Mouse (Mus musculus): ENCODE results near the gene Kidins220.

DNA sequence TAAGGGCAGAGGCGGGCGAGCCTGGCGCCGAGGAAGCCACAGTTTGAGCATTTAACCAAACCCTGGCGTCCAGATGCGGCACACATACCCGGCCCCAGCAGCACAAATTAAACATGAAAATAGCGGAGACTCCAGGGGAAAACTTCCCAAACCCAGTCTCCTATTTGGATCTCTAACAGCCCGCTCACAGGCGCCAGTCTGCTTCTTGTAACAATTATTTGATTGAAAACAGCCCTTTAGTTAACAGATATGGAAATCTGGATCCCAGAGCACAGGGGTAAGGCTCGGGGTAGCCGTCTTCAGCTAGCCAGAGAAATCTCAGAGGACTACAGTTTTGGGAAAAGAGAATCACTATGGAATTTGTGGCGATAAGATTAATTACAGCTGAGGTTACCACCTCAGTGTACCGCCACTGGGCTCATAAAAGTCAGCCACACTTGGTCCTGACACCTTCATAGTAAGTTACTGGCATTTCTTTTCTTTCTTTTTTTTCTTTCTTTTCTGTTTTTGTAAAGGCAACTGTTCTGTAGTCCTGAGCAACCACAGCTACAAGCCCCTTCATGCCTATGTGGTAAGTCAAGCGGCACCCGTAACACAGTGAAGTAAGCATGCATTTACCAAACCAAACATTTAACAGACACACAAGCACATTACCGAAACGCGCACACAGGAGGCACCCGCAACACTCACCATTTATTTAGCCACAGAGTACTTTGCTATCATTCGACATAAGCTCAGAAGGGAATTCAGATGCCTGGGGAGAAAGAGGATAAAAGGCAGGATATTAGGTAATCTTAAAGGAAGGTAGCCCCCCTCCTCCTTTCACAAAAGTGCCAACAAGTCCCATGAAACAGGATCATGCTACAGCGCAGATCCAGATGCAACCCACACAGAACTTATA, 120.1 kb downstream of the Kidins220 start:
- no peak for TF ChIP-seq CTCF (IDR thresholded peaks at IDR 0.05; ENCODE audit: low read depth, low read length)
- no peak for TF ChIP-seq POLR2A (IDR thresholded peaks at IDR 0.05; ENCODE audit: extremely low read depth, insufficient read depth, low read length)

Data from liver, adult 2 months (tissue).